Mouse (Mus musculus) kidney, adult 2 months (tissue): ENCODE results near the gene Irx5.

ENCODE experiments used
- CTCF ChIP-seq: fragments of 200-500 bp; conservative IDR thresholded peaks from 2 replicates; pipeline ENCODE4 v1.5.1; 2011; ENCODE audit warnings: low read depth, mild to moderate bottlenecking, control low read depth, low read length, moderate library complexity, mixed read lengths; ENCODE audit not compliant: insufficient read depth, insufficient read length
- POLR2A ChIP-seq: fragments of 200-500 bp; IDR thresholded peaks from one replicate; pipeline ENCODE4 v1.6.1; 2011; ENCODE audit warnings: low read depth, low read length, control low read depth

GRCm38 (mm10) chr8:92379524-92379923, 22.1 kb downstream of the Irx5 start:
- TF ChIP-seq POLR2A (no peak), CTCF (no peak)
